Mouse (Mus musculus) layer of hippocampus, postnatal 14 days (tissue): ENCODE results near the gene Epp13. TPM values are rescaled to one million over a fixed set of nuclear protein-coding genes. Genes with fewer than 3 reads are reported as not detected.
"Not testable (repeated sequence)": the region's sequence is repeated elsewhere in the genome, so short reads cannot be mapped to it uniquely, and the experiment has no call there.

Experiments used
- DNase-seq, 2 experiments: peaks; one replicate each; pipeline ENCODE4 v3.0.0; 2021 to 2022; ENCODE audit warnings: low spot score in 2 of 2, mixed read lengths in 1 of 2
- long read RNA-seq, 2 experiments: library from polyadenylated mRNA; stranded (forward); transcript quantifications; one replicate each; pipeline ENCODE4 v2.0.0; 2021
- total RNA-seq, 2 experiments: library from RNA; stranded (reverse); gene quantifications; 2 replicates each; pipeline ENCODE4 v1.2.3; 2021

Gene Epp13
- not detected for total RNA-seq
- long read RNA-seq, experiment 1: 0 reads
- long read RNA-seq, experiment 2: 0 reads

DNA sequence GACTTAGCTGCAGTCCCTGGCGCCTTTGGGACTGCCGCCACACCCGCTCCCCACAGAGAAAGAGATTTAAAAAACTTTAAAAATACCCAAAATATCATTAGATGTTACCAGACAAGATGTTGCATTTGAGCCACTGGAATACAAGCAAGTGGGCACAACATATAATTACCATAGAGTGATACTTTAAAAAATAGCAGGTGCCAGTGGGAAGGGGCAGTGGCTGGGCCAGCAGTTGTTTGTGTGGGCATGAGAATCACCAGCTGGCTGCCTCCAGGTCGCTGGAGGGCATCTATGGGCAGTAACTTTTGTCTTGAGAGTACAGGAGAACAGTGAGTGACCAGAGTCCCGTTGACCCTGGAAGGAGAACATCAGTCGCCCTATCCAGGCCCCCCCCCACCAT is at the start of gene Epp13:
TSS of gene Epp13 (plus strand) at position 301 of the 400 bp plus-strand sequence.
- DNase-seq: no peak

DNA sequence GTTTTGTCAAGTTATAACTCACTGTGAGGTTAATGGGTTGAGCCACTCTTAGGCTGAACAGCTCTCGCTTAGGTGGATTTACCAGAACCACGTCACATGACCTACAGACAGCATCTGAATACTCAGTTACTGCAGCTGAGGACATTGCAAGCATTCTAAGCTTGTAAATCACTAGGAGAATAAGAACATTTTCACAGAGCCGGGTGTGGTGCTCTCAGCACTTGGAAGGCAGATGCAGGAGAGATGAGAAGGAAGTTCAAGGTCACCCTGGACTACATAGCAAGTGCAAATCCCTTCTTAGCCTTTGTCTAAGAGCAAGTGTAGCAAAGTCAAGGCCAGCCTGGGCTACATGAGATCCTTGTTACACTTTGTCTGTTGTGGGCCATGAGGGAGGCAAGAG is 48.3 kb upstream of the Epp13 start:
- DNase-seq: no peak

DNA sequence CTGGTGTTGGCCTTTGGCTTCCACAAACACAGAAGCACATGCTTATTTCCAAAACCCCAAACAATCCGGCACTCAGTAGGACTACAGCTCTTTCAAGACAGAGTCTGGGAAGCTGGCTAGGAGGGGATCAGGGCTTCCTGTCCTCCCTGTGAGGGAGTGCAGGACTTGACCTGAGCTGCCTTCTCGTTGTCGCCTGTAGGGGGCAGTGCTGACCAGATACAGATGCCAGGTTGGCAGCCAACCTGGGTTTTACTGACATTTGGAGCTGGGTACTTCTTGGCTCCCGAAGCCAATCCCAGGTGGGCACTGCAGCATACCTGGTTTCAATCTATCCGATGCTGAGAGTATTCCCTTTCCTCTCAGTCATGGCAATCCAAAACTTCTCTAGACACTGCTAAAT is 39.4 kb upstream of the Epp13 start:
- no peak for DNase-seq

DNA sequence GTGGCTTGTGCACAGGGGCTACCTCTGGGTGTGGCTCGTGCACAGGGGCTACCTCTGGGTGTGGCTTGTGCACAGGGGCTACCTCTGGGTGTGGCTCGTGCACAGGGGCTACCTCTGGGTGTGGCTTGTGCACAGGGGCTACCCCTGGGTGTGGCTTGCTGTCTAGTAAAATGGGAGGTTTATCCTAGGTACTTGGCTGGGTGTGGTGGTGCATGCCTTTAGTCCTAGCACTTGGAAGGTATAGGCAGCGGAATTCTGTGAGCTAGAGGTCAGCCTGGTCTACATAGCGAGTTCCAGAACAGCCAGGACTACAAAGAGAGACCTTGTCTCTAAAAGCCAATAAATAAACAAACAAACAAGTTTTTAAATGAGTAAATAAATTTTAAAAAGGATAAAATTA is 37.8 kb upstream of the Epp13 start:
- not testable (repeated sequence) for DNase-seq

DNA sequence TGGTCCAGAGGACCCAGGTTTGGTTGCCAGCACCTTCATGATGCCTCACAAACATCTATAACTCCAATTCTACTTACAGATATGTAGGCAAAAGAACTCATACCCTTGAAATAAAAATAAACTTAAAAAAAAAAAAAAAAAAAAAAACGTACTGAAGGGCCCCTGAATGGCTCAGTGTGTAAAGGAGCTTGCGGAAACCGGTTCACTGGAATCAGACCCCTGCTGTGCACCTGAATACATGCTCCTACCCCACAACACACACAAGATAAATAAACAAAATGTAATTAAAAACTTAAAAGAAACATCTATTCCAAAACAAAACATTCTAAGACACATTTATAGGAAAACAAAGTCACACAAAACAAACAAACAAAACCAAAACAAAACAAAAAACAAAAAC is 32.4 kb upstream of the Epp13 start:
- no peak for DNase-seq

DNA sequence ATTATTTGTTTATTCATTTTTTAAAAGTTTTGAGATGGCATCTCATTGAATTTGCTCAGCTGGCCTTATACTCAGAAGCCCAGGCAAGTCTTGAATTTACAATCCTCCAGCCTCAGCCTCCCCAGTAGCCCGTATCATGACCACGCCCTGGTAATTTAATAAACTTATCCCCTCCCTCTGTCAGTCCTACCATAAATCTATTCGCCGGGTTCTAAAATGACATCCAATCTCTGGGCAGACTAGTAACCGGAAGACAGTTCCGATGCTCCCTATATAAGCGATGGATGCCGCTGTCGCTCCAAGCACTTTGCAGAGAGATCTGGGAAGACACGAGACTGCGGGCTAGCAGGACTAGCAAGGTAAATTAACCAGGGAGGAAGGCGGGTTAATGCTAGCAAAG is 30.5 kb upstream of the Epp13 start, which contains the start of gene Zscan5b:
TSS of gene Zscan5b (plus strand) at position 301 of the 400 bp plus-strand sequence.
- no peak for DNase-seq

DNA sequence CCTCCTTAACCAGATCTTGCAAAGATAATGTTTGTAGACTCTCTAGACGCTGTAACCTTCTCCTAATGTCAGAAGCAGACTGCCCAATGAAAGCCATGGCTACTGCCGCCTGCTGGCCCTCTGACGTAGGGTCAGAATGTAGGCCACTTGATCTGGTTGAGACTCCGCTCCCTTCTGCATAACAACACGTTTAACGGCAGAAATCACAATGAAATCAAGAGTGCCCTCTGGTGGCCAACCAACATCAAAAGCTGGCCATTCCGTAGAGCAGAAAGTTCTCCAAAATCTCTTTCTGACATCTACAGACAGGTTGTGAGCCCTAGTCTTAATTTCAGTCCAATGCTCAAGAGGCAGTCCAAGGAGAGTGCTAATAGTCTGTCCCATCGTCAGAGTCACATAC is 24.0 kb upstream of the Epp13 start:
- DNase-seq: peak; percentile 4 to 16

DNA sequence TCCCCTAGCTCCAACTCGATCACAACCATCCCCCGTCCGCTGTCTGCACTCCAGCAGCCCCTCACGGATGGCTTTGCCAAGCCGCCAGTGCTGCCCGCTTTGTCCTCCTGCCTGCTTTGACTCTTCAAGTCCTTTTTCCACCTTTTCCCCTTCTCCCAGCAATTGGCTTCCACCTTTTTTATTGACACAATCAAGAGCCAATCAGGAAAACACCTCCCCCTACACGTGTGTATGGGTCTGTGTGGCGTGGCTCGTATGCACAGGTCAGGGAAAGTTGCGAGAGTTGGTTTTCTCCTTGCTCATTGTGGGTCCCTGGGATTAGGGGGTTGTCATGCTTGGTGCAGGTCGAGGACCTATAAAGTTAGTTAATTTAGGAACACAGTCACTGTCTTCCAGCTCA is 12.7 kb upstream of the Epp13 start:
- no peak for DNase-seq

DNA sequence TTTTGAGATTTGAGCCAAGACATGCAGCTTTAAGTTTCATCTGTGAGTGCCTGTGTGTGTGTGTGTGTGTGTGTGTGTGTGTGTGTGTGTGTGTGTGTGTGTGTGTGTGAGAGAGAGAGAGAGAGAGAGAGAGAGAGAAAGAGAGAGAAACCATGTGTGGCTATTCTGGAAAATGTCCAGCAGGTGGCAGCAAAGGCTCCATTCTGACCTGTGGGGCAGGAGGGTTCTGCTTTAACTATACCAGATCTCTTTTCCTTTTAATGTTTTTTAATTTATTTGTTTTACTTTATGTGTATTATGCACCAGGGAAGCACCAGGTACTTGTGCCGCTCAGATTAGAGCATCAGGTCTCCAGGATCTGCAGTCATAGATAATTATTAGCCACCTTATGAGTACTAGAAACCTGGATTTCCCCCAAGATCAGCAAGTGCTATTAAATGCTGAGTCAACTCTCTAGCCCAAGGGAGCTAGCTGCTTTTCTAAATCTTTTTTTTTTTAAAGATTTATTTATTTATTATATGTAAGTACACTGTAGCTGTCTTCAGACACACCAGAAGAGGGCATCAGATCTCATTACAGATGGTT is 11.6 kb upstream of the Epp13 start:
- peak; percentile 15 to 19 for DNase-seq

DNA sequence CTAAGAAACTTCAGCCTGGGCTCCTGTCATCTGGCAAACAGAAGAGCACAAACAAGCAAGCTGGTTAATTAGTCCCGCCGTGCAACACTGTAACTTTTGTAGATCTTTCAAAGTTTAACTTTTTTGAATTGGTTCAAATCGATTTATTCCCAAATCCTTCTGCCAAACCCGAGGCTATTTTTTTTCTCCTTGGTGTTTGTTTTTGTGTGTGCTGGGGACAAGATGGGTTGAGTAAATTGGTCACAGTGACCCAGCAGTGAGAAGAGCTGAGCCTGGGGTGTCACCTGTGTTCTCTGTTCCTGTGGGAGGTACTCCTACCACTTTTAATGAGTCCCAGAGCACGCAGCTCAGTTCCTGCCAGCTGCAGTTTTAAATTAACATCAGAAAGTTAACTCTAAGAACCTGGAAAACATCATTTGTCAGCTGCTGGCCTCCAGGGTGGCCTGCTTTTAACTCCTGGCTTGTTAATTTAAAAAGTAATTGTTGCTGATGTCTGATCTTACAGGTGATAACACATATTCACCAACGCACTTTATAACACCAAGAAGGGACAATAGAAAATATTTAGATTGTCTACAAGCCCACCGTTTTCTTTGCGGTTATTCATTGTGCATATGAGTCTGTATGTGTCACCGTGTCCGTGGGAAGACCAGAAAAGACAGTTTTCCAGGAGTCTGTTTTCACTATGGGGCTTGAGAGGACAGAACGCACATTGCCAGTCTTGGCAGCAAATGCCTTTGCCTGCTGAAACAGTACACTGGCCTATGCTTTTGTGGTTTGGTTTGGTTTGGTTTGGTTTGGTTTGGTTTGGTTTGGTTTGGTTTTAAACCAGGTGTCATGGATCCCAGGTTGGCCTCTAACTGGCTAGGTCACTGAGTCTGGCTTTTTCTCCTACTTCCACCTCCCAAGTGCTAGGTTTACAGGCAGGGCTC is 7.9 kb upstream of the Epp13 start:
- DNase-seq: no peak

DNA sequence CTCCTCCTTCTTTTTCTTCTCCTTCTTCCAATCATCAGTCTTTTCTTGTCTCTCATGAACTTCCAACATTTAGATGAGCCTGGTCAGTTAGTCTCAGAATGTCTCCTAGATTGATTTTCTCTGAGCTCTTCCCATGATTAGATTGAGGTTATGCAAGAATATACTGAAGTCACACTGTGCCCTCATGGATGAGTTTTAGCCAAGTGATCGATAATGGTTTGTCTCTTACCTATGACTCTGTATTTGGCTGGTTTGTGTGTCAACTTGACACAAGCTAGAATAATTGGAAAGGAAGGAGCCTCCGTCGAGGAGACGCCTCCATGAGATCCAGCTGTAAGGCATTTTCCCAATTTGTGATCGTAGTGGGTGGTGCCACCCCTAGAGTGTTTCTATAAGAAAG is 1.9 kb downstream of the Epp13 start:
- no peak for DNase-seq

DNA sequence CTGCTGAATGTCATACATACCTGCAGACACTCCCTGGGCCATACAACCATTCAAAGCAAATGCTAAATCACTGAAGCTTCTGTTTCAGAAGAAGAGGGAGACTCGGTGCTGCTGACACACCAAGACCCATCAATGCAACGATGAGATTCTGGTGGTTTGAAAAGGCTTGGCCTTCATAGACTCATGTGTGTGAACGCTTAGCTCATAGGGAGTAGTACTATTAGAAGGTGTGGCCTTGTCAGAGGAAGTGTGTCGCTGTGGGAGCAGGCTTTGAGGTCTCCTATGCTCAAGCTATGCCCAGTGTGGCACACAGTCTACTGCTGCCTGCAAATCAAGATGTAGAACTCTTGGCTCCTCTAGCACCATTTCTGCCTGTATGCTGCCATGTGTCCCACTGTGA is 4.9 kb downstream of the Epp13 start:
- DNase-seq: no peak

DNA sequence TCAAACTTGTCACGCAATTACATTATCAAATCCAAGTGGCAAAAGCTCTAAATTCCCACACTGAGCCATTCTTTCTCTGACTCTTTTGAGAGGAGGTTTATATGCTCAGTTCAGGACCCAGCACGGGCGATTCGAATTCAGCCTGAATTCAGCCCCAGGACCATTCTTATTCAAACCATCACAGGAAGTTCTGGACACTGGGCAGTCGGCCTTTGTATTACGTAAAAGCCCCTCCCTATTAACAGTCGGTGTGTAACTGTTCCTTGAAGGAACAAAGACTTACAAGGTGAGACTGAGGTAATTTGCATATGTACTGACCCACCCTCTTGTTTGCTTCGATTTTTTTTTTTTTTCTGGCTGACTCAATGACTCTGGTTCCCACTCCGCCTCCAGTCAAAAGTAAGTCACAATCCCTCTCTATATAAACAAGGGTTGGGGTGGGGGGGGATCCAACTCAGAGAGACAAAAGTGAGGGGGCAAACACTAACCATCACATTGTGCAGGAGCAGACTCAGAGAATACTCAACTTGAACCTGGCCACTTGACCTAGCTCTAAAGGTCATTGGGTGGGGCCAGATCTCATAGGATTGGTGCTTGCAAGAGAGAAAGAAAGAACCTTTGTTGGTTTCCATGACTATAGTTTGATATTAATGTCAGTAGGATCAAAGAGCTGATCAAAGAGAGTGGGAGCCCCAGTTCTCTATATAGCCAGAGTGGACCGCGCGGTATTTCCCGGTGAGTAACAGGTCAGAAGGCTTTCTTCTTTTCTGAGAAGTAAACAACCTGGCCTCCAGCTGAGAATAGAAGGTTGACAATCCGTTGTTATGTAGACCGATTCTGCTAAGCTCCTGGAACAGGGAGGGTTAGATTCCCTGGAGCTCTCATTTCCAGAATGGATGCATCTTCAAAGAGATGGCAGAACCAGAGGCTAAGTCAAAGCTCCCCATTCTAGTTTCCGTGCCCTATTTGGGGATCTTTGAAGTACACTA is 6.0 kb downstream of the Epp13 start:
- no peak for DNase-seq

DNA sequence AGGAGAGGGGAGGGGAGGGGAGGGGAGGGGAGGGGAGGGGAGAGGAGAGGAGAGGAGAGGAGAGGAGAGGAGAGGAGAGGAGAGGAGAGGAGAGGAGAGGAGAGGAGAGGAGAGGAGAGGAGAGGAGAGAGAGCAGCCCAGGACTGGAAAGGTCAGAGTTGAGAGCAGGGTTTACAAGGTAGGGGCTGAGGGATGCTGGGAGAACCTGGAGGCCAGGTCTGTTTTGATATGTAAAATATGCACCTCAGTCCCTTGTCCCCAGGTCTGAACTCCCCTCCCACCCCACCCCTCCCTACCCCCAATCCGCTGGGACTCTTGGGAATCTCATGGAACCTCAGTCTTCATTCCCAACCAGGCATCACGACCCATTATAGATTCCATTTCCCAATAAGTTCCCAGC is 7.5 kb downstream of the Epp13 start:
- DNase-seq: not testable (repeated sequence)

DNA sequence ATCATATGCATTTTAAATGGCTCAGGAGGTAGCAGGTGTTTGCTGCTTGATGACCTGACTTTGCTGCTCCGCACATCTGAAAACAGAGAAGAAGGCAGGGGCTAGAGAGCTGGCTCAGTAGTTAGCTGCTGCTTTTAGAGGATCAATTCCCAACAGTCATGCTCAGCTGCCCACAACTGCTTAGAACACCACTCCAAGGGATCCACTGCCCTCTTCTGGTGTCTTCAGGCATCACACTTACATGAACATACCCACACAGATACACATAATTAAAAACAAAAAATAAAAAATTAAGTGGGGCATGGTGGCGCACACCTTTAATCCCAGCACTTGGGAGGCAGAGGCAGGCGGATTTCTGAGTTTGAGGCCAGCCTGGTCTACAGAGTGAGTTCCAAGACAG is 9.6 kb downstream of the Epp13 start:
- DNase-seq: no peak

DNA sequence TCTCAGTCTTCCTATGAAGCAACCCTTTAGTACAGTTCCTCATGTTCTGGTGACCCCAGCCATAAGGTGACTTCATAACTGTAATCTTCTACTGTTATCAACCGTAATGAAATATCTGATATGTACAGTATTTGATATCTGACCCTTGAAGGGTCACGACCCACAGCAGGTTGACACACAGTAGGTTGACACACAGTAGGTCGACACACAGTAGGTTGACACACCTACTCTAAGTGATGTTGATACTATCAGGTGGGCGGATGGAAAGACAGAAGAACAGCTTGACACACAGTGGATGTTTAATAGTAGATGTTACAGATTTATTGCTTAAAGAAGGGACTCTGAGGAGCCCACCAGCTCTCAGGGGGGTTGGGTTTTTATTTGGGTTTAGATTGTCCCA is 10.5 kb downstream of the Epp13 start:
- no peak for DNase-seq

DNA sequence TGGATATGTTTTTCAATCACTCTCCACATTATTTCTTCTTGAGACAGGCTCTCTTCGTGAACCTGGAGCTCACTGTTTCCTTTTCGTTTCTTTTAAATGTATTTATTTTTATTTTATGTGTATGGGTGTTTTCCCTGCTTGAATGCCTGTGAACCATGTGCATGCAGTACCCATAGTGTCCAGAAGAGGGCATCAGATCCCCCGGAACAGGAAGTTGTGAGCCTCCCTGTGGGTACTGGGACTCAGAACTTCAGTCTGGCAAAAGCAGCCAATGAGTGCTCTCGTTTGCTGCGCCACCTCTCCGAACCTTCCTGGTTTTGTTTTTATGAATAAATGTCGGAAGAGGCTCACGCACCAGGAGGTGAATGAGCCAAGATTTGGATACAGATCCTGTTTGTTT is 13.2 kb downstream of the Epp13 start:
- DNase-seq: no peak

DNA sequence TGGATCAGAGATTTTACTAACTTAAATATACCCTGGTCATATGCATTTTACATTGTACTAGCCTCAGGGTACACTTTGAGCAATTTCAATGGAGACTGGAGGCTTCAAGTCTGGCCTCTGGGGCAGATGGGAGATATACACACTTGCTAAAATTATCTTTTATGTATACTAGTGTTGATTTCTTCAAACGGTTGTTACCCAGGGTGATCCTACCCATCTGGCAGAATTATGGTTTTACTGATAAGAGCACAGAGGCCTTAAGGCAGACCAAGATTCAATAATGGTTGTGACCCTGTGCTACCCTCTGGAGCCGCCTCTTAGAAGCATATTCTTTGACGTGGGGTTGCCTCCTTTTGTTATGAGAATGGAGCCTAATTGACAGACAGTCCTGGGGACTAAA is 25.4 kb downstream of the Epp13 start:
- no peak for DNase-seq

DNA sequence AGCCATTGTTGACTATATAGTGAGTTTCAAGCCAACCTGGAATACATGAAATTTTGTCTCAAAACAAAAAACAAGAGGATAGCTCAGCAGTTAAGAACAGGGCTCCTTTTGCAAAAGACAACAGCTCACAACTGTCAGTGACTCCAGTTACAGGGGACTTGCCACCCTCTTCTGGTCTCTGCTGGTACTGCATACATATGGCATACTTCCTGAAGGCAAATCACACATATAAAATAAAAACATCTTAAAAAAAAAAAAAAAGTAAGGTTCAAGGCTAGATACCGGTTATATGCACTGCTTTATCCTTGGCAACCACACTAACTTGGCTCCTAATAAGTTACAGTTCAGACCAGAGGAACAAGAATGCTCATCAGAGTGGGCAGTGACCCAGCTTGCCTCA is 30.2 kb downstream of the Epp13 start:
- peak; percentile 81 to 92 for DNase-seq

DNA sequence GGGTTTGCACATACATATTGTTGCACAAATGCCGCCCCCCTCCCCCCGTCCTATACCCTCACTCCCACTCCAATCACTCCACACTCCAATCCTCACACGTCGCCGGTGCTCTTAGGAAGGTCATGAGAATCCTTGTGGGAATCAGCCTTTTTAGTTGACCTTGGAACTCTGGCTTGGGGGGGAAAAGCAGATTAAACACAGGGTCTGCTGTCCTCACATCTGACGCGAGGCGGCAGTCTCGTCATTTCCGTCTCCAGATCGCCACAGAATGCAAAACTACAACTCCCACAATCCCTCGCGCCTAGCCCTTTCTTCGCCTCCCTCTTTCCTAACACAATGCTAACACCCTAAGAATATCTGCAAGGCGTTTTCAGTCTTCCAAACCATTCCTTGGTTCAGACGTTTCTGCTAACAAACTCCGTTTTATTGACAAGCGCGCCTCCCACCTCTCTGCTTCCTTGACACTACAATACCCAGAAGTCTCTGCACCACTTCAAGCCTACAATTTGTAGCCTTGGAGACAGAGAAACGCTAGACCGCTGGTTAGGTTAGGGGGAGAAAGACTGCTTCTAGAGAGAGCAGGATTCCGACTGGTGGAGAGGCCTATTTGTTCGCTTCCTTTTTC is 31.1 kb downstream of the Epp13 start:
- peak; percentile 80 to 87 for DNase-seq

DNA sequence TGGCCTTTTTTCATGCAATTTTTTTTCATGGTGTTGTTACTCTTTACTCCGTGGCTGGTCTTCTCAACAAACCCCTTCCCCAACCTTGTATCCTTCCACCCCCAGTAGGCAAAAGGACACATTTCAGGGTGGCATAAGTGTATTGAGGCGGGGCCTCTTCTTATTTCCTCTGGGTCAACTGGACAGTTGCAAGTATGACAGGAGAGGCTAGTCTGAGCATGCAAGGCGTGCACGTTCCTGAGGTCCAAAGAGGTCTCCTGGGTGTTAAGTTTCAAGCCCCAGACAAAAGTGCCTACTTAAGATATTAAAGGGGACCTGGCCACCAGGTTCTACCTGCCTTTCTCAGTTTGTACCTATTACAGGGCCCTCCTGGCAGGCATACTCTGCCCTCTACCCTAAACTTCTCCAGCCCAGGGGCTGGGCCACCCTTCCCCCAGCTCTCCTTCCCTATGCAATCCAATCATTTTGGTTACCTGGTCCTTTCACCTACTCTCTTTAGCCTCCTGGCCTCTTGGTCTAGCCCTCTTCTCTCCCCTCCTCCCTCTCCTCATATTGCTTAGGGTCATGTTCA is 32.0 kb downstream of the Epp13 start:
- DNase-seq: no peak
